Mouse (Mus musculus) yolk sac, embryonic 10.5 days (tissue): Measurements from ENCODE around the gene Emilin3.
"Not testable (repeated sequence)": the region's sequence is repeated elsewhere in the genome, so short reads cannot be mapped to it uniquely, and the experiment has no call there.

Experiments
- DNase-seq: peaks from one replicate; pipeline ENCODE4 v3.0.0-alpha.2; 2017; ENCODE audit warnings: low spot score

Gene Emilin3

GRCm38 (mm10) chr2:160912231-160912671 lies at the start of gene Emilin3:
Gene Emilin3, minus strand, starts transcription at chr2:160912328.
- peak; percentile 13 for DNase-seq

- DNase-seq, result no peak
Observed at GRCm38 (mm10) chr2:160960956-160961646, 49.0 kb upstream of the Emilin3 start.

DNA sequence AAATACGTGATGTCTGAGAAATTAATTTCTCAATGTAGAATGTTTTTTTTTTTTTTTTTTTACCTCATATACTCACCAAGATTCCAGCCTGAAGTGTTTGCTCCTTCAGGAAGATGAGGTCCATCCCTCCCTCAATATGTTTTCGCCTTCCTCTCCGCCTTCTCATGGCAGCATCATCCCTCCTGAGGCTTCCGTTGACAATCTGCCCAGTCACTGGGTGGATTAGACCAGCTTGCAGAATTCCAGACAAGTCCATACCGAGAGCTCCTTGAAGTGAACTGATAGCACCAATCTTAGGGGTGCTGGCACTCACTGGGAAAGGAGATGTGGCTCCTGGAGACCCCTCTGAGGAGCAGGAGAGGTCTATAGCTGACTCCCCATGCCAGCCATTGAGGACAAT lies 47.8 kb upstream of the Emilin3 start:
- no peak for DNase-seq

DNA sequence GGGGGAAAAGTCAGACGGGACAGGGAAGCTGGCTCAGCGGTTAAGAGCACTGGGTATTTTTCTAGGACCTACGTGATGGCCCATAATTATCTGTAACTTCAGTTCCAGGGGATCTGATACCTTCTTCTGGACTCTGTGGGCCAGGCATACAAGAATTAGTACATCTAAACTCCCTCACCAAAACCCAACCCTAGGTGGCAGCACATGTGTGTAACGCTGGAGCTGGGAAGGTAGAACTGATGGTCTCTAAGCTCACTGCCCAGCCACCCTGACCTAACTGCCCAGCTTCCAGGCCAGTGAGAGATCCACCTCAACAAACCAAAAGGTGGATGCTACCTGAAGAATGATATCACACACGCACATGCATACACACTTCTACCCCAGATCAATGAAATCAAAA lies 46.6 kb upstream of the Emilin3 start:
- no peak for DNase-seq

- not testable (repeated sequence) for DNase-seq
Observed at GRCm38 (mm10) chr2:160957801-160958200, 45.7 kb upstream of the Emilin3 start.

- DNase-seq, result not testable (repeated sequence)
Observed at GRCm38 (mm10) chr2:160957307-160957706, 45.2 kb upstream of the Emilin3 start.

DNA sequence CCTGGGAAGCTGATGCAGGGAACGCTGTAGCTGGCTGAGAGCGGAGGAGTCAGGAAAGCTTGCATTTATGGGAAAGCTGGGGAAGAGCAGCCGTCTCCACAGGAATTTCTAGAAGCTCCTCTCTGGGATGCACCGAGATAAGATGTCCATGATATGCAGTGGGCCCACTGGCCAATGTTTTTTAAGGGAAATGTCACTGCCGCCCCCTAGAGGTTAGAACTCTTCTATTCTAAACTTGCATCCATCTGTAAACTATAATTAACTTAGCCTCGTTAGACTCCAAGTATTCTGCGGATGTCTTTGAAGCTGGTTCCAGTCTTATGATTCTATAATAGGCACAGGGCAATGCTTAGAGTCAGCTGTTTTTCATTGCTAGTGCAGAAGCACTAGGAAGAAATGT lies 43.2 kb upstream of the Emilin3 start:
- DNase-seq, result no peak

- DNase-seq, result no peak
Observed at GRCm38 (mm10) chr2:160954541-160954940, 42.4 kb upstream of the Emilin3 start.

DNA sequence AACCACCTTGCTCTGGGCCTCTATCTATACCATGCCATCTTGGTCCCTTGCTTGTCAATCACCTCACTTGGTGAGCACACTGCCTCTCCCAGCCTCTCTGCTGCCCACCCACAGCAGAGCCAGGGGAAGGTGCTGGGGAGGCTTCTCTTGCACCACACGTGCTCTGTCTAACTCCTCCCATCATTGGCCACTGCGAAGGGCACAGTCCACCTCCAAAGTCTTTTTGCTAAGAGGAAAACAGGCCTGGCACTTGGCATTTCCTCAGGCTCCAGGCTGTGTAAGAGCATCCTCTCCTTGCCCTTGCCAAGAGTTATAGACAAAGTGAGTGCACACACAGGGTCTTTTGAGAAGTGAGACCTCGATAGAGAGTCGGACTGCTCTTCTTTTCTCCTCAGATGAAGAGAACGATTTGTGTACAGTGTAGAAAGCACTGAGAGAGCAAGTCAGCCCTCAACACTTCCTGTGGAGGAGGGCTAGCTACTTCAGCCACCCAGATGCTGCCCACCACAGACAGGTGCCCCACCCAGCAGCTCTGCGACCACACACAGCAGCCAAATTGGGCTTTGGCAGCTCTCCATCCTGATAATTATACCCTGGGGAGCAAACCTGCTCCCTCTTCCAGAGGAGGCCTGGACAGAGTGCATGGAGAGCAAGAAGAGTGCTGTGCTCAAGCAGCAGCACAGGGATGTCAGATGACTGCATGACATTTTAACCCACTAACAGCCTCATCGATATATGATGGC lies 41.2 kb upstream of the Emilin3 start:
- DNase-seq, result no peak

DNA sequence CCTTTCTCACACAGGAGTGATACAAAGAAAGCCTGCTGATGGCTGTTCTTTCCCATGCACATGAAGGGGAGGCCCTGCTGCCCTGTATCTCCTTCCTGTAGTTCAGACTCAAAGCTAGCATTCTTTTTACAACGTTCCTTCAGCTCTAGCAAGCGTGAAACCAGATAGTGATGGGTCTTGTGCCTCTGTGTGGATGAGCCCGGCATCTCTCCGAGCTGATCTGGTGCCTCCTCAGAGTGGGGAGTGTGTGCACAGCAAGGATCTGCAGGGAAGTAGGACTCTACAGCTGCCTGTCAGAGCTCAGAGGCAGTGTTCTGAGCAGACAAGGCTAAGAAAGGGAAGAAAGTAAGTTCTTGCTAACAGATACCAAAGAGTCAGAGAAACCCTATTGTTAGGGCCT lies 39.5 kb upstream of the Emilin3 start:
- no peak for DNase-seq

- no peak for DNase-seq
Observed at GRCm38 (mm10) chr2:160942443-160942842, 30.3 kb upstream of the Emilin3 start.

- DNase-seq, result no peak
Observed at GRCm38 (mm10) chr2:160940930-160941709, 29.0 kb upstream of the Emilin3 start.

DNA sequence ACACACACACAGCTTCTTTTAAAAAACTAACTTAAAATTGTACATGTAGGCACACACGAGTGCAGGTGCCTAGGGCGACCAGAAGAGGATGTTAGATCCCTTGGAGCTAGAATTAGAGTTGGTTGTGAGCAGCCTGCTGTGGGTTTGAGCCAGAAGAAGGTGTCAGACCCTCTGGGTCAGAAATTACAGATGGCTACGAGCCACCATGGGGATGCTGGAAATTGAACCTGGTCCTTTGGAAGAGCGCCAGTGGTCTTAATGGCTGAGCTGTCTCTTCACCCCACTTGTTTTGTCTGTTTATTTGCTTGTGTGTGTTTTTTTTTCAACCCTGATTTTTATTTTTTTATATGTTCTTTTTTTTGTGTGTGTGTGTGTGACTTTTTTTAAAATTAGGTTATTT lies 22.3 kb upstream of the Emilin3 start:
- no peak for DNase-seq

GRCm38 (mm10) chr2:160933890-160934289 lies 21.8 kb upstream of the Emilin3 start:
- no peak for DNase-seq

- no peak for DNase-seq
Observed at GRCm38 (mm10) chr2:160932981-160933380, 20.9 kb upstream of the Emilin3 start.

GRCm38 (mm10) chr2:160932325-160932724 lies 20.2 kb upstream of the Emilin3 start:
- DNase-seq, result no peak

DNA sequence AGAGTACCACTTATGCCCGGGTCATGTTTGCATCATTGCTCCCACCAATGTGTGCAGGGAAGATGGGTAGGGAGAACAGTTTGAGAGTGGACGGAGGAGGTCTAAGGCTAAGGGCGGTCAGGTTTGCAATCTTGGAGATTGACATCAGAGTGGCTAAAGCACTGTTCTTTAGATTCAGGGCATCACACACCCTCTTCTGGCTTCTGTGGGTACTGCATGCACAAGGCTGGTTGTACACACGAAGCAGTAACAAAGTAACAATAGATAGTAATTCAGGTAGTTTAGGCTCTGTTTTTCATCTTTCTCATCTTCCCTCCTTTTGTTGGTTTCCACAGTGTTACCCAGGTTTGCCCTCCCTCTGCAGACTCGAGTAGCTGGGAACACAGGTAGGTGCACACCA lies 19.2 kb upstream of the Emilin3 start:
- DNase-seq, result no peak

DNA sequence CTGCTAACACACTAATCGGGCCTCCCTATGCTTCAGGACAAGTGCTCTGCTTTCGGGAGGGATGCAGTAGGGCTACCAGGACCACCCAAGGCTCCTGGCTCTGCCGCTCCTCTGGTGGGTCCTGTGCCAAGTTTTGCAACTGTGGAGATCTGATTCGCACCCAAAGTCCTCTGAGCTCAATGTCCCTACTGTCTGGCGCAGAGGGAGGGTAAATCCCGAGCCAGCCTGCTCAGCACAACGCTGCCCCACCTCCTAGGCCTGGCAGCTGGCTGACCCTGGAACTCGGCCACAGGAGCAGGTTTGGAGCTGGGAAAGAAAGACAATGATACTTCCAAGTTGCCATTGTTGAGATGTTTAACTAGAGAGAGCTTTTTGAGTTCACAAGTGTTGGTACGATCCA lies 13.1 kb upstream of the Emilin3 start:
- DNase-seq, result no peak

DNA sequence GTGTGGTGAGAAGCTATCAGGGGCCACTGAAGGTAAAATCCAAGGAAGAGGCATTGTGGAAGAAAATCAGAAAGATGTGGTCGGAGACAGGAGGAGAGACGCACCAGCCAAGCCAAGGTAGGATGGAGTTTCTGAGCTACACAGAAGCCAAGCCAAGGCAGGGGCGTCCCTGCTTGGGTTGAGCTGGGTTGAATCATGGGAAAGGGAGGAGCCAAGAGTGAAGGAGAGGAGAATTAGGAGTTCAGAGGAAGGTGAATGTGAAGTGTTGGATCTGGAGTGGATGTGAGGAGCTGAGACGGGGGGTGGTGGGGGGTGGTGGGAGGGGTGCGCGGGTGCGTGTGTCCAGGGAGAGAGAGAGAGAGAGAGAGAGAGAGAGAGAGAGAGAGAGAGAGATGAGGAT lies 9.2 kb upstream of the Emilin3 start:
- DNase-seq, result no peak

DNA sequence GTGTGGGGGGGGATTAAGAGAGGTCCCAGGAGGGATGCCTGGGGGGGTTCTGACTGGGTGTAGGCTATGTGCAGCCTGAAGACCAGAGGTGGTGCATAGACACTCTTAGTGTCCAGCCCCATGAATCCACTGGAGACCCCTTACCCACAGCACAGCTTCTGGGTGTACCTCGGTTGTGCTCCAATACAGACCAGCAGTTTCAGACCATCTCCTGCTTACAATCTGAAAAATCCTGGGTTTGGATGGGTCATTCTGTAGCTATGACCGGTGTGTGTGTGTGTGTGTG lies 6.7 kb upstream of the Emilin3 start:
- DNase-seq, result no peak

- DNase-seq, result no peak
Observed at GRCm38 (mm10) chr2:160918154-160918929, 6.2 kb upstream of the Emilin3 start.

DNA sequence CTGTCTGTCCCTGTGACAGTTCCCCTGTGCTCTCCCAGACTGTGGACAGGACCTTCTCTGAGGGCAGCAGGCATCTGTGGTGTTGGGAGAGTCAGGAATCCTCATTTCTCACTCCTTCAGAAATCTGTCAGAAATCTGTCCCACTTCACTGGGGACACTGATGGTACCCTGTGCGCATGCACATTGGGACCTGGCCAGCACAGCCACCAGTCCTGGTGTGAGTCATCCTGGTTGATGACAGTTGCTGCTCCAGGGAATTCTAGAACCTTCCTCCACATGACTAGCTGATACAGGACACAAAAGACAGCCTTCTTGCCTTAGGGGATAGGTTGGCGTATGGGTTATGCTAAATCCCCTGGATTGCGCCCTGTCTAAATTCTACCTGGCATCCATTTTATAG lies 5.2 kb upstream of the Emilin3 start:
- no peak for DNase-seq
